Mouse (Mus musculus) gastrocnemius, postnatal 4 days (tissue): ENCODE data around the gene Mier1. TPM values are rescaled to one million over a fixed set of nuclear protein-coding genes. Genes with fewer than 3 reads are reported as not detected.

Experiments
- DNase-seq, 2 experiments: peaks; one replicate each; pipeline ENCODE4 v3.0.0; 2021 to 2022; ENCODE audit warnings: low spot score in 2 of 2, mixed read lengths in 2 of 2
- long read RNA-seq, 2 experiments: library from polyadenylated mRNA; stranded (forward); transcript quantifications; one replicate each; pipeline ENCODE4 v2.0.0; 2021
- total RNA-seq, 2 experiments: library from RNA; stranded (reverse); gene quantifications; 2 replicates each; pipeline ENCODE4 v1.2.3; 2021

The Mier1 gene
- total RNA-seq = 10 to 100 TPM; 40.9 to 55.6 TPM
- long read RNA-seq, experiment 1, full-length matches to known transcripts = 6 of 8 reads
- long read RNA-seq, experiment 1, partial matches to known transcripts = 0 of 8 reads
- long read RNA-seq, experiment 1, other reads (novel, unspliced or antisense) = 2 of 8 reads
- long read RNA-seq, experiment 2, full-length matches to known transcripts = 1 of 10 reads
- long read RNA-seq, experiment 2, partial matches to known transcripts = 2 of 10 reads
- long read RNA-seq, experiment 2, other reads (novel, unspliced or antisense) = 7 of 10 reads

- DNase-seq = peak; percentile 90 to 97
These were observed at the start of gene Mier1, which contains the start of gene Wdr78 for GRCm38 (mm10) chr4:103114184-103115111. Mier1 (plus strand) TSS chr4:103114390. Wdr78 (minus strand) TSS chr4:103114555.

GRCm38 (mm10) chr4:103064421-103064820, 49.8 kb upstream of the Mier1 start:
- no peak for DNase-seq

GRCm38 (mm10) chr4:103064976-103065375, 49.2 kb upstream of the Mier1 start:
- DNase-seq = no peak

GRCm38 (mm10) chr4:103067906-103068655, 46.1 kb upstream of the Mier1 start:
- DNase-seq = no peak

- no peak for DNase-seq
These were observed 43.6 kb upstream of the Mier1 start for GRCm38 (mm10) chr4:103070631-103071030.

- DNase-seq = no peak
These were observed 29.0 kb upstream of the Mier1 start for GRCm38 (mm10) chr4:103085237-103085636.

- no peak for DNase-seq
These were observed 18.3 kb upstream of the Mier1 start for GRCm38 (mm10) chr4:103095921-103096320.

- no peak for DNase-seq
These were observed 15.7 kb upstream of the Mier1 start for GRCm38 (mm10) chr4:103098532-103098931.

GRCm38 (mm10) chr4:103112651-103113050, 1.5 kb upstream of the Mier1 start:
- no peak for DNase-seq

- DNase-seq = no peak
These were observed 788 bp upstream of the Mier1 start for GRCm38 (mm10) chr4:103113402-103113801.

- DNase-seq = no peak
These were observed 4.7 kb downstream of the Mier1 start for GRCm38 (mm10) chr4:103118888-103119228.

- DNase-seq = peak; percentile 81 to 85
These were observed 5.2 kb downstream of the Mier1 start for GRCm38 (mm10) chr4:103119229-103120027.

- no peak for DNase-seq
These were observed 5.8 kb downstream of the Mier1 start for GRCm38 (mm10) chr4:103120028-103120384.

- DNase-seq = no peak
These were observed 6.2 kb downstream of the Mier1 start for GRCm38 (mm10) chr4:103120395-103120794.

GRCm38 (mm10) chr4:103120874-103121389, 6.7 kb downstream of the Mier1 start:
- DNase-seq = no peak

- no peak for DNase-seq
These were observed 8.9 kb downstream of the Mier1 start for GRCm38 (mm10) chr4:103123086-103123485.

- DNase-seq = no peak
These were observed 9.4 kb downstream of the Mier1 start for GRCm38 (mm10) chr4:103123606-103124005.

GRCm38 (mm10) chr4:103126533-103126932, 12.3 kb downstream of the Mier1 start:
- no peak for DNase-seq

GRCm38 (mm10) chr4:103136946-103137345, 22.8 kb downstream of the Mier1 start:
- DNase-seq = no peak

- DNase-seq = peak; percentile 61 to 79
These were observed 32.1 kb downstream of the Mier1 start for GRCm38 (mm10) chr4:103146339-103146738.

GRCm38 (mm10) chr4:103151946-103152345, 37.8 kb downstream of the Mier1 start:
- no peak for DNase-seq
